Mouse (Mus musculus) forebrain, postnatal 0 days (tissue): ENCODE measurements at regions not wholly inside any gene's neighbourhood (a gene's known extent, or its start where the extent isn't known, plus 50 kb on each side); places are given as distances from the start of the nearest gene placed in this dataset.

ENCODE experiments used
- ATAC-seq: fragments of 200-750 bp; cut with Nextera tagmentation; 2 replicates; pipeline ENCODE4 v1.8.0; 2017; ENCODE audit warnings: mild to moderate bottlenecking, moderate library complexity
- DNase-seq: peaks from one replicate; pipeline ENCODE4 v3.0.0-alpha.2; 2015
- H3K27ac ChIP-seq: fragments of 300-500 bp; sonication (generic); 2 replicates; pipeline ENCODE4 v1.5.1; 2014; ENCODE audit warnings: low read depth, mild to moderate bottlenecking, antibody characterized with exemption, low read length, moderate library complexity, mixed read lengths
- H3K27me3 ChIP-seq: fragments of 300-500 bp; sonication (generic); 2 replicates; pipeline ENCODE4 v1.6.1; 2014; ENCODE audit warnings: mild to moderate bottlenecking, low read length, mixed read lengths; ENCODE audit not compliant: insufficient read depth
- H3K36me3 ChIP-seq: fragments of 300-500 bp; sonication (generic); 2 replicates; pipeline ENCODE4 v1.6.1; 2014; ENCODE audit warnings: mild to moderate bottlenecking, moderate library complexity; ENCODE audit not compliant: insufficient read depth
- H3K4me1 ChIP-seq: fragments of 300-500 bp; sonication (generic); 2 replicates; pipeline ENCODE4 v1.6.1; 2014; ENCODE audit warnings: antibody characterized with exemption; ENCODE audit not compliant: insufficient read depth
- H3K4me2 ChIP-seq: fragments of 300-500 bp; sonication (generic); 2 replicates; pipeline ENCODE4 v1.6.1; 2014; ENCODE audit warnings: low read depth, mild to moderate bottlenecking, moderate library complexity
- H3K4me3 ChIP-seq: fragments of 300-500 bp; sonication (generic); 2 replicates; pipeline ENCODE4 v1.5.1; 2014; ENCODE audit warnings: low read depth, low read length, mixed read lengths
- H3K9ac ChIP-seq: fragments of 300-500 bp; sonication (generic); 2 replicates; pipeline ENCODE4 v1.6.1; 2014; ENCODE audit warnings: mild to moderate bottlenecking
- H3K9me3 ChIP-seq: fragments of 300-500 bp; sonication (generic); 2 replicates; pipeline ENCODE4 v1.6.1; 2016; ENCODE audit warnings: low read length
- CTCF ChIP-seq: sonication (generic); IDR thresholded peaks from 2 replicates; pipeline ENCODE4 v1.5.1; 2016; ENCODE audit warnings: antibody characterized with exemption, control low read depth, low read depth
- WGBS: fragments of 180-500 bp; shearing (Covaris S2); extraction: QIAGEN DNeasy Blood & Tissue Kit; methylation state at CpG from one replicate; pipeline ENCODE4 v1.1.7; 2014; 5-methylcytosine and 5-hydroxymethylcytosine counted together

GRCm38 (mm10) chr9:31587671-31588070, 123.4 kb upstream of the Tmem45b start:
- H3K4me2 ChIP-seq = no peak overlapping the region
- ATAC-seq (no peak), DNase-seq (no peak)
- H3K9ac ChIP-seq = no peak overlapping the region
- H3K27ac ChIP-seq = no peak overlapping the region
- no peak for TF ChIP-seq CTCF
- H3K4me1 ChIP-seq = no peaks in the 10 kb centered on the region
- H3K4me3 ChIP-seq = no peak overlapping the region
- H3K27me3 ChIP-seq = no peaks in the 10 kb centered on the region
- H3K9me3 ChIP-seq = no peaks in the 10 kb centered on the region
- H3K36me3 ChIP-seq = no peaks in the 10 kb centered on the region

GRCm38 (mm10) chr9:31583983-31584382, 119.7 kb upstream of the Tmem45b start:
- no peak for TF ChIP-seq CTCF
- Histone ChIP-seq H3K4me3 (no peak overlapping the region), H3K27ac (no peak overlapping the region), H3K36me3 (no peaks in the 10 kb centered on the region), H3K9me3 (no peaks in the 10 kb centered on the region), H3K4me1 (no peaks in the 10 kb centered on the region), H3K9ac (no peak overlapping the region), H3K4me2 (no peak overlapping the region), H3K27me3 (no peaks in the 10 kb centered on the region)
- ATAC-seq (no peak), DNase-seq (no peak)
- WGBS = 44% methylated on average over 10 of the region's 10 CpGs

- 85% methylated on average over 7 of the region's 7 CpGs for WGBS
- 0 out of 2 replicates have a peak, but pooled peaks have one; percentile 5 for TF ChIP-seq CTCF
- no peak for ATAC-seq
These were observed 118.7 kb upstream of the Tmem45b start for GRCm38 (mm10) chr9:31582947-31583346.

GRCm38 (mm10) chr9:31578506-31579173, 114.4 kb upstream of the Tmem45b start:
- Histone ChIP-seq H3K4me2 (no peak overlapping the region), H3K9me3 (no peaks in the 10 kb centered on the region), H3K9ac (no peak overlapping the region), H3K4me3 (no peak overlapping the region), H3K27me3 (no peaks in the 10 kb centered on the region), H3K27ac (no peak overlapping the region), H3K4me1 (no peaks in the 10 kb centered on the region), H3K36me3 (no peaks in the 10 kb centered on the region)
- ATAC-seq (no peak), DNase-seq (no peak)
- no peak for TF ChIP-seq CTCF
- 92% methylated on average over 8 of the region's 8 CpGs for WGBS

More at GRCm38 (mm10) chr9:31582947-31583346, 118.7 kb upstream of the Tmem45b start:
- Histone ChIP-seq H3K27me3 (no peaks in the 10 kb centered on the region), H3K9ac (no peak overlapping the region), H3K27ac (no peak overlapping the region), H3K4me3 (no peak overlapping the region), H3K9me3 (no peaks in the 10 kb centered on the region), H3K4me1 (no peaks in the 10 kb centered on the region), H3K36me3 (no peaks in the 10 kb centered on the region), H3K4me2 (no peak overlapping the region)
- no peak for DNase-seq

GRCm38 (mm10) chr9:31577066-31577465, 112.8 kb upstream of the Tmem45b start:
- H3K9me3 ChIP-seq = no peaks in the 10 kb centered on the region
- no peak for ATAC-seq
- DNase-seq = no peak
- no peaks in the 10 kb centered on the region for H3K27me3 ChIP-seq
- H3K4me2 ChIP-seq = no peak overlapping the region
- TF ChIP-seq CTCF = no peak
- WGBS = 77% methylated on average over 7 of the region's 7 CpGs
- no peak overlapping the region for H3K9ac ChIP-seq
- H3K36me3 ChIP-seq = no peaks in the 10 kb centered on the region
- H3K4me1 ChIP-seq = no peaks in the 10 kb centered on the region
- no peak overlapping the region for H3K27ac ChIP-seq
- H3K4me3 ChIP-seq = no peak overlapping the region

- WGBS = 62% methylated on average over 10 of the region's 10 CpGs
These were observed 102.8 kb upstream of the Tmem45b start for GRCm38 (mm10) chr9:31567029-31567428.

GRCm38 (mm10) chr9:31566257-31567007, 102.2 kb upstream of the Tmem45b start:
- Histone ChIP-seq H3K9ac (no peak overlapping the region), H3K27me3 (no peaks in the 10 kb centered on the region), H3K27ac (no peak overlapping the region), H3K4me1 (0 out of 2 replicates have a peak, but pooled peaks cover 3% of the 10 kb centered on the region), H3K9me3 (no peaks in the 10 kb centered on the region), H3K4me3 (0 out of 2 replicates have a peak overlapping the region, but pooled peaks have one; percentile 9), H3K36me3 (no peaks in the 10 kb centered on the region), H3K4me2 (peak overlapping the region; percentile 28)
- peak; percentile 24 for DNase-seq
- peak; percentile 58 for ATAC-seq
- TF ChIP-seq CTCF = 0 out of 2 replicates have a peak, but pooled peaks have one; percentile 14
- 40% methylated on average over 31 of the region's 31 CpGs for WGBS

More at GRCm38 (mm10) chr9:31567029-31567428, 102.8 kb upstream of the Tmem45b start:
- no peak for DNase-seq
- 0 out of 2 replicates have a peak, but pooled peaks cover 3% of the 10 kb centered on the region for H3K4me1 ChIP-seq
- TF ChIP-seq CTCF = no peak
- H3K9me3 ChIP-seq = no peaks in the 10 kb centered on the region
- no peak overlapping the region for H3K9ac ChIP-seq
- H3K27me3 ChIP-seq = no peaks in the 10 kb centered on the region
- H3K4me3 ChIP-seq = no peak overlapping the region
- ATAC-seq = no peak
- H3K36me3 ChIP-seq = no peaks in the 10 kb centered on the region
- peak overlapping the region; percentile 28; the same call in 1 of the 2 replicates for H3K4me2 ChIP-seq
- no peak overlapping the region for H3K27ac ChIP-seq
